Mouse (Mus musculus) kidney, adult 2 months (tissue): ENCODE data around the gene Bmt2. TPM values are rescaled to one million over a fixed set of nuclear protein-coding genes. Genes with fewer than 3 reads are reported as not detected.

Experiments
- DNase-seq: peaks from one replicate; pipeline ENCODE4 v3.0.0; 2021
- H3K27ac ChIP-seq: fragments of 200-500 bp; 2 replicates; pipeline ENCODE4 v1.5.1; 2012; ENCODE audit warnings: low read depth, low read length, control low read depth, inconsistent platforms; ENCODE audit not compliant: insufficient read depth
- H3K27me3 ChIP-seq: fragments of 200-500 bp; replicated peaks from 2 replicates; pipeline ENCODE4 v1.6.1; 2012; ENCODE audit warnings: mild to moderate bottlenecking, moderate library complexity, low read length, inconsistent platforms; ENCODE audit not compliant: control insufficient read depth, insufficient read depth
- H3K36me3 ChIP-seq: fragments of 200-500 bp; 2 replicates; pipeline ENCODE4 v1.6.1; 2012; ENCODE audit warnings: mild to moderate bottlenecking, moderate library complexity, low read length, inconsistent platforms; ENCODE audit not compliant: control insufficient read depth, insufficient read depth
- H3K4me1 ChIP-seq: fragments of 200-500 bp; 2 replicates; pipeline ENCODE4 v1.6.1; 2011; ENCODE audit warnings: low read length; ENCODE audit not compliant: control insufficient read depth, insufficient read depth
- H3K4me3 ChIP-seq: fragments of 200-500 bp; 2 replicates; pipeline ENCODE4 v1.5.1; 2011; ENCODE audit warnings: mild to moderate bottlenecking, low read depth, low read length, control low read depth; ENCODE audit not compliant: insufficient read depth
- CTCF ChIP-seq: fragments of 200-500 bp; conservative IDR thresholded peaks from 2 replicates; pipeline ENCODE4 v1.5.1; 2011; ENCODE audit warnings: low read depth, mild to moderate bottlenecking, control low read depth, low read length, moderate library complexity, mixed read lengths; ENCODE audit not compliant: insufficient read depth, insufficient read length
- POLR2A ChIP-seq: fragments of 200-500 bp; IDR thresholded peaks from one replicate; pipeline ENCODE4 v1.6.1; 2011; ENCODE audit warnings: low read depth, low read length, control low read depth
- WGBS: fragments of 180-500 bp; shearing (Covaris S2); methylation state at CpG from one replicate; pipeline ENCODE4 v1.1.7; 2018; 5-methylcytosine and 5-hydroxymethylcytosine counted together
- polyA plus RNA-seq: library from polyadenylated mRNA; depleted of rRNA; stranded (reverse); fragments of >200 nt; gene quantifications from 2 replicates; pipeline ENCODE4 v1.2.3, GENCODE M21; 2012; rRNA removed

Bmt2 gene
- 2.8 and 3.5 TPM in 2 replicates for polyA plus RNA-seq

- H3K27ac ChIP-seq: peak within 1 kb of the TSS; percentile 69
- no peaks in the 10 kb centered on the region for H3K36me3 ChIP-seq
- DNase-seq: peak; percentile 100
- WGBS: under 1% methylated on average over 37 of the region's 37 CpGs
- TF ChIP-seq CTCF (no peak), POLR2A (peak; percentile 81)
- no peaks in the 10 kb centered on the region for H3K4me1 ChIP-seq
- H3K27me3 ChIP-seq: no peaks in the 10 kb centered on the region
- H3K4me3 ChIP-seq: peak within 1 kb of the TSS; percentile 89
Measured at GRCm38 (mm10) chr6:13677818-13678282, at the start of gene Bmt2. TSS of gene Bmt2 (minus strand) at chr6:13677966.

GRCm38 (mm10) chr6:13722166-13722565 lies 44.4 kb upstream of the Bmt2 start:
- 94% methylated on average over 3 of the region's 3 CpGs for WGBS
- Histone ChIP-seq H3K27me3 (no peaks in the 10 kb centered on the region), H3K36me3 (no peaks in the 10 kb centered on the region), H3K4me3 (no peak overlapping the region), H3K4me1 (no peaks in the 10 kb centered on the region), H3K27ac (no peak overlapping the region)
- DNase-seq: no peak
- TF ChIP-seq POLR2A (no peak), CTCF (no peak)

GRCm38 (mm10) chr6:13714867-13715266 lies 37.1 kb upstream of the Bmt2 start:
- H3K27ac ChIP-seq: no peak overlapping the region
- no peak for TF ChIP-seq CTCF
- TF ChIP-seq POLR2A: no peak
- WGBS: 88% methylated on average over 3 of the region's 3 CpGs
- H3K27me3 ChIP-seq: no peaks in the 10 kb centered on the region
- no peak overlapping the region for H3K4me3 ChIP-seq
- no peak for DNase-seq
- H3K4me1 ChIP-seq: no peaks in the 10 kb centered on the region
- H3K36me3 ChIP-seq: no peaks in the 10 kb centered on the region

- Histone ChIP-seq H3K27me3 (no peaks in the 10 kb centered on the region), H3K4me3 (no peak overlapping the region), H3K36me3 (no peaks in the 10 kb centered on the region), H3K4me1 (no peaks in the 10 kb centered on the region), H3K27ac (no peak overlapping the region)
- DNase-seq: no peak
- 65% methylated on average over 4 of the region's 4 CpGs for WGBS
- no peak for TF ChIP-seq CTCF
- no peak for TF ChIP-seq POLR2A
Measured at GRCm38 (mm10) chr6:13696882-13697281, 19.1 kb upstream of the Bmt2 start.

- H3K27ac ChIP-seq: no peak overlapping the region
- H3K4me3 ChIP-seq: no peak overlapping the region
- 77% methylated on average over 2 of the region's 2 CpGs for WGBS
- H3K27me3 ChIP-seq: no peaks in the 10 kb centered on the region
- TF ChIP-seq POLR2A: no peak
- TF ChIP-seq CTCF: no peak
- H3K4me1 ChIP-seq: no peaks in the 10 kb centered on the region
- DNase-seq: no peak
- H3K36me3 ChIP-seq: no peaks in the 10 kb centered on the region
Measured at GRCm38 (mm10) chr6:13695103-13695845, 17.5 kb upstream of the Bmt2 start.

GRCm38 (mm10) chr6:13691657-13692294 lies 14.0 kb upstream of the Bmt2 start:
- Histone ChIP-seq H3K4me3 (no peak overlapping the region), H3K27me3 (no peaks in the 10 kb centered on the region), H3K36me3 (no peaks in the 10 kb centered on the region), H3K27ac (no peak overlapping the region), H3K4me1 (no peaks in the 10 kb centered on the region)
- no peak for TF ChIP-seq CTCF
- no peak for TF ChIP-seq POLR2A
- 72% methylated on average over 2 of the region's 2 CpGs for WGBS
- no peak for DNase-seq

- Histone ChIP-seq H3K27me3 (no peaks in the 10 kb centered on the region; the same call in 1 of the 2 replicates), H3K36me3 (no peaks in the 10 kb centered on the region), H3K4me1 (no peaks in the 10 kb centered on the region), H3K27ac (no peak overlapping the region), H3K4me3 (no peak overlapping the region)
- no peak for DNase-seq
- TF ChIP-seq CTCF: no peak
- no peak for TF ChIP-seq POLR2A
Measured at GRCm38 (mm10) chr6:13690398-13690797, 12.6 kb upstream of the Bmt2 start.
